Mouse (Mus musculus) testis, postnatal 10 days (tissue): ENCODE measurements around the gene Draxin.
"Not testable (repeated sequence)": the region's sequence is repeated elsewhere in the genome, so short reads cannot be mapped to it uniquely, and the experiment has no call there.

Experiments
- DNase-seq: peaks from one replicate; pipeline ENCODE4 v3.0.0; 2021; ENCODE audit warnings: low spot score

The Draxin gene

DNA sequence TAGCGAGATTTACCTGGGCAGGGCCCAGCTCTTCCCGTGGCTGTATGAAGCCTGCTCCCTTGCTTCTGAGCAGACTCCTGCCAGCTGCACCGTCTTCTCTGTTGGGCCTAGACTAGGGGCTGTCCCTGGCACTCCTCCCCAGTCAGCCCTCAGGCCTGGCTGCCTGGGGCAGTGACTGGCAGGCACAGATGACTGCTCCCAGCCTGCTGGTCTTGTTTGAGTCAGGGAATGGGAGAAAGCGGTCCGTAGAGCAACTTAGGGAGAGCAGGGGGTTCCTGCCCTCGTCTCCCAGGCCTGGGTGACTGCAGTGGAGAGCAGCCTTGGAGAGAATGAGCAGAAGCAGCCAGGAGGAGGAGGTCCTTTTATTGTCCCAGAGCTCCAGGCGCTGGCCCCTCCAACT, 74.3 kb downstream of the Draxin start:
- DNase-seq, result no peak

DNA sequence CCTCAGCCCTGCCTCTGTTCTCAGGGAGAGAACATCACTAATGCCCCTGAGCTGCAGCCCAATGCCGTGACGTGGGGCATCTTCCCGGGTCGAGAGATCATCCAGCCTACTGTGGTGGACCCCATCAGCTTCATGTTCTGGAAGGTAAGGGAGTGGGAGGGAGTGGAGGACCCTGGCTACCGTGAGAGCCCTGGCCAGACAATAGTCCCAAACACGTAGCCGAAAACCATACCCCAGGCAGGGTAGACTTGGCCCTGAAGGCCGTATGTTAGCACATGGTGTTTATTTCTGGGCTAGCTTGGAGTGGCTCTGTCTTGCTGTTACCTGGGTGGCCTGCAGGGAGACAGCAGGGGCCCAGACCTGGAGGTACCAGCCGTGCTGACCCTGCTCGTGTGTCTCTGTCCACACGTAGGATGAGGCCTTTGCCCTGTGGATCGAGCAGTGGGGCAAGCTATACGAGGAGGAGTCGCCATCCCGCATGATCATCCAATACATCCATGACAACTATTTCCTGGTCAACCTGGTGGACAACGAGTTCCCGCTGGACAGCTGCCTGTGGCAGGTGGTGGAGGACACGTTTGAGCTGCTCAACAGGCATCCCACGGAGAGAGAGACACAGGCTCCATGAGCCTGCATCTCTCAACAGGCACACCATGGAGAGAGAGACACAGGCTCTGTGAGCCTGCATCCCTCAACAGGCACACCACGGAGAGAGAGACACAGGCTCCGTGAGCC, 75.4 kb downstream of the Draxin start:
- no peak for DNase-seq

DNA sequence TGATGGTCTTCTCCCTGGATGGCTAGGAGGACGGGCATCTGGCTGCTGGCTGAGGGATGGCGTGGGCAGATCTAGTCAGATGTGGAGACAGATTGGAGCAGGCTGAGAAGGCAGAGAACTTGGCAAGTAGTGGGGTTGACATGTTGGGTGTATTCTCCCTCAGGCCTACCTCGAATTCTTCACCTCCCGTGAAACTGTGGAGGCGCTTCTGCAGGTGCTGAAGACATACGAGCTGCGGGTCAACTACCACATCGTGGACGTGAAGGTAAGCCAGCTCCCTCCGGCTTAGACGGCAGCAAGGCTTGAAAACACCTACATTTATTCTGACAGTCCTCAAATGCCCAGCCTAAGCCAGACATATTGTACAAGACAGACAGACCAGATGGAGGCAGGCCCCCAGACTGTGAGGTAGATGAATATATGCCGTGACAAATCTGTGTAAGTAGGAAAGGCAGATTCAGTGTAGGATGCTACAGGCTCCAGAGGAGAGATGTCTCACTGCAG, 77.0 kb downstream of the Draxin start:
- DNase-seq, result no peak

DNA sequence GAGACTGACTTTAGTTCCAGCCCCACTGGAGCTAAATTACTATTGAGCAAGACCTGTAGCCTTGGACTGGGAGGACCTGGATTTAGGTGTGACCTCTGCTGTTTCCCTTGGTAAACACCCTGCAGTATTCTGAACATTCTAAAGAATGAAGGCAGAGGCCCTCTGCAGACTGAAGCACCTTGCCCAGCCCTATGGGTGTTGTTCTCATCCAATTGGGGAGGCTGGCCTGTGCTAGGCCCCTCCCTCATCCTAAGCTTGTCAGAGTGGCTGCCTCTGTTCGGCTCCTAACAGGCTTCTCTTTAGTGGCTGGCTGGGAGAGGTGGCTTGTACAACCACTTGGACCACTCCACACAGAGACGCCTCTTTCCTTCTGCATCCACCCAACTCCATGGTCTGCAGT, 77.5 kb downstream of the Draxin start:
- DNase-seq, result no peak

DNA sequence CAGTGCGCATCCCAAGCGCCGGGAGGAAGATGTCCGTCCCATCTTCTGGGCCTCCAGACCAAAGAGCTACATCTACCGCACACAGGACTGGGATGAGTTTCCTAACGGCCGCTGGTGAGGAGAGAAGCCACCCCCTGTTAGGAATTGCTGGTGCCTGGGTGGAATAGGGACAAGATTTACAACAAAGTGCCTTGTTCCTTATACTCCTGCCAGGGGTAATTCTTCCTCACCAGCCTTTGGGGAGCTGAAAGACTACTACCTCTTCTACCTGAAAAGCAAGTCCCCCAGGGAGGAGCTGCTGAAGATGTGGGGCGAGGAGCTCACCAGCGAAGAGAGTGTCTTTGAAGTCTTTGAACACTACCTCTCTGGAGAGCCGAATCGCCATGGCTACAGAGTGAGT, 78.6 kb downstream of the Draxin start:
- no peak for DNase-seq

DNA sequence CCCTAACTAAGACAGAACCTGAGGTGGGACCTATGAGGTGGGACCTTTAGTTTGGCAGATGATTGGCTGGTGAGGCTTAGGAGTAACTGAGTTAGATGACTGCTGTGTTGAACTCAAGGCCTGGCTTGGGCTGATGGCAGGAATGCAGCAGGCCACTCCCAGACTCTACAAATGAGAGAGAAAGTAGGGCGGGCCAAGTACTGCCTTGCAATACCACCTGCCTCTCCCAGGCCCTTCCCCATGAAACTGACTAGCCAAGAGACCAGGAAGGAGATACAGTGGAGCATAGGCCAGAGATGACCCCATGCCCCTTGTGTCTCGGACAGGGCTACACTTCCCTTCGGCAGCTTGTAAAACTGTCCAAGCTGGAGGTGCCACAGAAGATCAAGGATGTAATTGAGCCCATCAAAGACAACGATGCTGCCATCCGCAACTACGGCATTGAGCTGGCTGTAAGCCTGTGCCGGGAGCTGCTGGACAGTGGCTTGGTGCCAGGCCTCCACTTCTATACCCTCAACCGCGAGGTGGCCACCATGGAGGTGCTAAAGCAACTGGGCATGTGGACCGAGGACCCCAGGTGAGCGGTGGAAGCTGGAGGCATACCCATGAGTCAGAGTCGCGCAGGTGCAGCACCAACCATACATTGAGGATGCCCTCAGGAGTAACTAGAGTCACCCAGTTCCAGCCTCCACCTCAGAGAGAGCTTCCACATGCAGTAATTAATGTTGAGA, 79.3 kb downstream of the Draxin start:
- no peak for DNase-seq

DNA sequence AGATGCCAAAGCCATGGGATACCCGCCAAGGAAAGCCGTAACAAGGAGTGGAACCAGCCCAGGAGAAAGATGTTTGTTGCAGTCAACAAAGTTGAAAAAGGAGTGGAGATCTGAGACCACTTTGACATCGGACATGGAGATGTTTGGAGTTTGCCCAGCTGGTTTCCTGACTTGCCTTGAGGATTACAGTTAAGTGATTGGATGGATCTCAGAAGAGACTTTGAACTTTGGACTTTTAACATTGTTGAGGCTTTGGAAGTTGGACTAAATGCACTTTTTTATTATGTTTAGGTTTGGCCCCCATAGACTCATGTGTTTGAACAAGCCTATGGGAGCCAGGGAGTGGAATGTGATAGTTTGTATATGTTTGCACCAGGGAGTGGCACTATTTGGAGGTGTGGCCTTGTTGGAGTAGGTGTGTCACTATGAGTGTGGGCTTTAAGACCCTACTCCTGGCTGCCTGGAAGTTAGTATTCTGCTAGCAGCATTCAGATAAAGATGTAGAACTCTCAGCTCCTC, 80.0 kb downstream of the Draxin start:
- DNase-seq, result not testable (repeated sequence)
